Mouse (Mus musculus) cerebellum, adult 2 months (tissue): ENCODE measurements around the gene Dnajc11.

Experiments used
- CTCF ChIP-seq: fragments of 200-500 bp; IDR thresholded peaks from 2 replicates; pipeline ENCODE4 v1.5.1; 2011; ENCODE audit warnings: low read depth, mild to moderate bottlenecking, control low read depth, low read length, moderate library complexity, borderline replicate concordance; ENCODE audit not compliant: insufficient read depth
- POLR2A ChIP-seq: fragments of 200-500 bp; IDR thresholded peaks from 2 replicates; pipeline ENCODE4 v1.6.1; 2011; ENCODE audit warnings: low read length, control low read depth, borderline replicate concordance; ENCODE audit not compliant: insufficient read depth

DNA sequence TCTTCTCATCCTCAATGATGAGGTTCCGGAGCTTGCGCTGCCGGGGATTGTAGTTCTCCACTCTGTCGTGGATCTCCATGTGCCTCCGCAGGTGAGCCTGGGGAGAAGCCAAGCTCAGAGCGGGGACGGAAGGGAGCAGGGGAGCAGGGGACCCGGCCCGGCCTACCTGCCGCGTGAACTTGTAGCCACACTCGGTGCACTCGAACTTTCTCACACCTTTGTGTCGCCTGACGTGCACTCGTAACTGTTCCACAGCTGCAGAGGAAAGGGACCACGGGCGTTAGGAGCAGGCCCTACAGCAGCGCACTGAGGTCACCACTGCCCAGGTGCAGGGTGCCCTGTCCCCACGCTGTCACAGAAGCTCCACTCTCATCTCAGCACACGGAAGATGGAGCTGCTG is 86.5 kb downstream of the Dnajc11 start:
- TF ChIP-seq POLR2A (no peak), CTCF (no peak)
